In the genomic region with DNA sequence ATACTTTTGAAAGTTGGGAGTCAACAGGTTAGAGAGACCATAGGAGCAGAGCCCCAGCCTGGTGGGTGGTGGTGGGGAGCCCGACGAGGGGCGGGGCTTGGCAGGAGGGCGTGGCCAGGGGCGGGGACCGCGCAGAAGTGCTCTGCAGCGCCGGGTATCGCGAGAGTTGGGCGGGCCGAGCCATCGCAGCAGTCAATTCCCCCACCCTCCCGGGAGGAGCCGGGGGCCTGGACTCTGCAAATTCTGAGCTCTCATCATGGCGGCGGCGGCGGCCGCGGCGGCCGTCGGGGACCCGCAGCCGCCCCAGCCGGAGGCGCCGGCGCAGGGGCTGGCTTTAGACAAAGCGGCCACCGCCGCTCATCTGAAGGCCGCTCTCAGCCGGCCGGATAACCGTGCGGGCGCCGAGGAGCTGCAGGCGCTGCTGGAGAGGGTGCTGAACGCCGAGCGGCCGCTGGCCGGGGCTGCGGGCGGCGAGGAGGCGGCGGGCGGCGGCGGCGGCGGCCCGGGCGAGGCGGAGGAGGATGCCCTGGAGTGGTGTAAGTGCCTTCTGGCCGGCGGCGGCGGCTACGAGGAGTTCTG, we compare ENCODE assay signal across 8 mouse cellular contexts. TPM values are rescaled to one million over a fixed set of nuclear protein-coding genes. Genes with fewer than 3 reads are reported as not detected.
DNase-seq lines count a peak whose midpoint lies in the region; ATAC-seq and TF ChIP-seq lines count a peak whose summit lies in the region.

Gene Ubr3 (plus strand): TSS at position 208 of the 579 bp plus-strand sequence.

- TF ChIP-seq POLR2A in cortical plate, adult 2 months (IDR thresholded peaks at IDR 0.05; ENCODE audit: extremely low read depth, insufficient read depth, low read length), result peak; percentile 71; the same call in 1 of the 2 replicates

- no peaks in the 10 kb centered on the region; the same call in 1 of the 2 replicates for H3K4me1 ChIP-seq in cortical plate, adult 2 months (ENCODE audit: control insufficient read depth, insufficient read depth, low read length)
- peaks cover 44% of the 10 kb centered on the region for H3K4me1 ChIP-seq in megakaryocyte, embryonic 14.5 days

- peak within 1 kb of the TSS; percentile 94 for H3K27ac ChIP-seq in cortical plate, adult 2 months (ENCODE audit: insufficient read depth, low read length)

- TF ChIP-seq CTCF in cortical plate, adult 2 months (IDR thresholded peaks at IDR 0.05; ENCODE audit: extremely low read depth, insufficient read depth, low read length), result no peak

- ATAC-seq in activated CD4-positive, CD25-positive, alpha-beta regulatory T cell, adult 4 months, result peak; percentile 95

- H3K4me3 ChIP-seq in cortical plate, adult 2 months (ENCODE audit: insufficient read depth, low read length), result peak within 1 kb of the TSS; percentile 97
- peak within 1 kb of the TSS; percentile 100 for H3K4me3 ChIP-seq in megakaryocyte, embryonic 14.5 days (replicated peaks)

- H3K36me3 ChIP-seq in megakaryocyte, embryonic 14.5 days (replicated peaks; ENCODE audit: low read length), result peaks cover 14% of the 10 kb centered on the region

- no peaks in the 10 kb centered on the region for H3K9me3 ChIP-seq in megakaryocyte, embryonic 14.5 days

- peak; percentile 96 to 98 for DNase-seq in gastrocnemius, adult 8-10 months (ENCODE audit: low spot score in 2 of 2)
- peak; percentile 41 for DNase-seq in hindlimb bud, embryonic 11.5 days (ENCODE audit: extremely low spot score, low read depth, low spot score)
- DNase-seq in left cerebral cortex, adult 8-10 months (ENCODE audit: low spot score in 2 of 2), result peak; percentile 90 to 97
- DNase-seq in right cerebral cortex, postnatal 10 days (ENCODE audit: low spot score in 2 of 2), result peak; percentile 98
- peak; percentile 99 for DNase-seq in urinary bladder, postnatal 25 days (ENCODE audit: low spot score)

- H3K27me3 ChIP-seq in megakaryocyte, embryonic 14.5 days (replicated peaks), result no peaks in the 10 kb centered on the region

RNA-seq across cellular contexts. Expression of gene Ubr3, which starts in this region (rescaled TPM):
- 10 to 100 TPM; 13.1 to 16.7 TPM for polyA plus RNA-seq in activated CD4-positive, CD25-positive, alpha-beta regulatory T cell, adult 4 months (2017; shearing (Covaris generic))
- 75.8 and 77.6 TPM in 2 replicates for polyA plus RNA-seq in cortical plate, adult 2 months (2012; rRNA removed)
- 100 to 1,000 TPM; 220 to 245 (median 226) TPM for total RNA-seq in gastrocnemius, adult 8-10 months (2022)
- total RNA-seq in left cerebral cortex, adult 8-10 months (2022), result 100 to 1,000 TPM; 135 to 149 (median 140) TPM
- 2.5 and 3.8 TPM in 2 replicates for polyA plus RNA-seq in megakaryocyte, embryonic 14.5 days (2012; ENCODE audit: insufficient read depth, low replicate concordance)

Comparison
In these comparisons a context has a peak if more than half of its experiments do, and no peak if none do; other contexts are left out.
1. Peak in every context shown above with its lines: DNase-seq, ATAC-seq, H3K4me3 ChIP-seq and H3K27ac ChIP-seq.
2. DNase-seq: peak in every context shown above with its lines; median percentile 99 in urinary bladder, postnatal 25 days; 98 in right cerebral cortex, postnatal 10 days; 97 in gastrocnemius, adult 8-10 months; 94 in left cerebral cortex, adult 8-10 months; 41 in hindlimb bud, embryonic 11.5 days.